Mouse (Mus musculus) c-Kit-negative CD71-positive TER-119-positive erythroid progenitor cells, embryonic 14.5 days (primary cell): ENCODE results near the gene Mylk3.

Experiments
- DNase-seq: peaks from one replicate; pipeline ENCODE4 v3.0.0-alpha.2; 2013; ENCODE audit warnings: low read depth, low spot score

Mylk3 gene

GRCm38 (mm10) chr8:85386205-85386604, at the start of gene Mylk3:
Mylk3 (minus strand) TSS chr8:85386345.
- DNase-seq: no peak

GRCm38 (mm10) chr8:85435736-85436135, 49.6 kb upstream of the Mylk3 start:
- no peak for DNase-seq

GRCm38 (mm10) chr8:85434817-85435216, 48.7 kb upstream of the Mylk3 start:
- DNase-seq: no peak

GRCm38 (mm10) chr8:85433017-85433393, 46.9 kb upstream of the Mylk3 start:
- DNase-seq: no peak

- peak; percentile 91 for DNase-seq
Observed at GRCm38 (mm10) chr8:85432168-85433016, 46.2 kb upstream of the Mylk3 start, which contains the start of gene 4921524J17Rik. 4921524J17Rik (minus strand) TSS chr8:85432833.

- DNase-seq: no peak
Observed at GRCm38 (mm10) chr8:85431281-85432167, 45.4 kb upstream of the Mylk3 start.

- DNase-seq: no peak
Observed at GRCm38 (mm10) chr8:85430801-85431200, 44.7 kb upstream of the Mylk3 start.

GRCm38 (mm10) chr8:85429219-85429618, 43.1 kb upstream of the Mylk3 start:
- no peak for DNase-seq

- DNase-seq: no peak
Observed at GRCm38 (mm10) chr8:85427026-85427425, 40.9 kb upstream of the Mylk3 start.

GRCm38 (mm10) chr8:85421329-85421728, 35.2 kb upstream of the Mylk3 start:
- DNase-seq: no peak

- DNase-seq: no peak
Observed at GRCm38 (mm10) chr8:85408526-85408925, 22.4 kb upstream of the Mylk3 start.

- DNase-seq: no peak
Observed at GRCm38 (mm10) chr8:85408053-85408505, 21.9 kb upstream of the Mylk3 start.

- no peak for DNase-seq
Observed at GRCm38 (mm10) chr8:85405961-85406360, 19.8 kb upstream of the Mylk3 start.

- no peak for DNase-seq
Observed at GRCm38 (mm10) chr8:85405418-85405817, 19.3 kb upstream of the Mylk3 start.

- no peak for DNase-seq
Observed at GRCm38 (mm10) chr8:85398548-85398947, 12.4 kb upstream of the Mylk3 start.

- peak; percentile 77 for DNase-seq
Observed at GRCm38 (mm10) chr8:85397508-85397907, 11.4 kb upstream of the Mylk3 start.

GRCm38 (mm10) chr8:85396432-85397079, 10.4 kb upstream of the Mylk3 start:
- DNase-seq: no peak

GRCm38 (mm10) chr8:85395681-85396431, 9.7 kb upstream of the Mylk3 start:
- no peak for DNase-seq

- DNase-seq: no peak
Observed at GRCm38 (mm10) chr8:85395017-85395416, 8.9 kb upstream of the Mylk3 start.

GRCm38 (mm10) chr8:85393199-85393598, 7.1 kb upstream of the Mylk3 start:
- no peak for DNase-seq

GRCm38 (mm10) chr8:85391438-85391837, 5.3 kb upstream of the Mylk3 start:
- DNase-seq: no peak
